Mouse (Mus musculus) G1E (cell line): Measurements from ENCODE around the gene Fuca1. TPM values are rescaled to one million over a fixed set of nuclear protein-coding genes. Genes with fewer than 3 reads are reported as not detected.
"Not testable (repeated sequence)": the region's sequence is repeated elsewhere in the genome, so short reads cannot be mapped to it uniquely, and the experiment has no call there.

Experiments used
- ATAC-seq: 2 replicates; pipeline ENCODE4 v1.8.0; 2016; ENCODE audit warnings: mild to moderate bottlenecking; ENCODE audit not compliant: insufficient number of reproducible peaks, poor library complexity, low FRiP score, severe bottlenecking; ENCODE audit errors: extremely low read depth
- DNase-seq: peaks from one replicate; pipeline ENCODE4 v3.0.0; 2012; ENCODE audit warnings: low spot score
- H3K27me3 ChIP-seq: 2 replicates; pipeline ENCODE4 v1.6.1; 2012; ENCODE audit warnings: mild to moderate bottlenecking, low read length, inconsistent platforms; ENCODE audit not compliant: insufficient read depth
- H3K36me3 ChIP-seq: replicated peaks from 2 replicates; pipeline ENCODE3; 2012; ENCODE audit warnings: mild to moderate bottlenecking, inconsistent platforms
- H3K4me1 ChIP-seq: 2 replicates; pipeline ENCODE4 v1.6.1; 2012; ENCODE audit warnings: low read depth, low read length, inconsistent platforms, mixed read lengths; ENCODE audit not compliant: insufficient read depth
- H3K4me3 ChIP-seq: 2 replicates; pipeline ENCODE4 v1.5.1; 2012; ENCODE audit warnings: low read depth, mild to moderate bottlenecking, inconsistent platforms, low read length, moderate library complexity, mixed read lengths
- H3K9me3 ChIP-seq: replicated peaks from 2 replicates; pipeline ENCODE4 v1.6.1; 2012; ENCODE audit warnings: inconsistent platforms
- CTCF ChIP-seq: IDR thresholded peaks from 2 replicates; pipeline ENCODE4 v1.5.1; 2012; ENCODE audit warnings: low read depth, low read length, inconsistent platforms, mixed read lengths
- GATA1 ChIP-seq: IDR thresholded peaks from 2 replicates; pipeline ENCODE4 v1.6.1; 2012; ENCODE audit warnings: borderline replicate concordance, low read length, inconsistent platforms, mixed read lengths
- GATA2 ChIP-seq: IDR thresholded peaks from 2 replicates; pipeline ENCODE4 v1.6.1; 2012; ENCODE audit warnings: low read depth, low read length, inconsistent platforms, borderline replicate concordance
- POLR2AphosphoS5 ChIP-seq: IDR thresholded peaks from 2 replicates; pipeline ENCODE4 v1.6.1; 2012; ENCODE audit warnings: low read depth, low read length, inconsistent platforms; ENCODE audit not compliant: insufficient replicate concordance
- TAL1 ChIP-seq: conservative IDR thresholded peaks from 2 replicates; pipeline ENCODE4 v1.6.1; 2012; ENCODE audit warnings: low read depth, low read length, inconsistent platforms, mixed read lengths
- polyA plus RNA-seq: library from polyadenylated mRNA; stranded (reverse); fragments of >175 nt; gene quantifications from 2 replicates; pipeline ENCODE4 v1.2.3, GENCODE M21; 2012
- total RNA-seq, 2 experiments: library from RNA; stranded (forward) in 1 of 2; stranded (reverse) in 1 of 2; fragments of 200-1000 nt in 1 of 2; fragments of >200 nt in 1 of 2; fragmentation: Nextera tagmentation in 1 of 2; gene quantifications; 2 replicates each; pipeline ENCODE4 v1.2.3; 2014 to 2017

Gene Fuca1
- total and polyA plus RNA-seq, 3 experiments, result 13.9 to 149 (median 66.2) TPM

GRCm38 (mm10) chr4:135935502-135935901, 15.0 kb downstream of the Fuca1 start:
- H3K9me3 ChIP-seq, result no peaks in the 10 kb centered on the region
- H3K27me3 ChIP-seq, result no peaks in the 10 kb centered on the region
- no peak for ATAC-seq
- peaks cover 94% of the 10 kb centered on the region for H3K36me3 ChIP-seq
- no peak overlapping the region for H3K4me3 ChIP-seq
- DNase-seq, result no peak
- TF ChIP-seq GATA2 (no peak), TAL1 (no peak), POLR2AphosphoS5 (no peak), GATA1 (no peak), CTCF (no peak)
- H3K4me1 ChIP-seq, result peaks cover 20% of the 10 kb centered on the region

GRCm38 (mm10) chr4:135938858-135939257, 18.3 kb downstream of the Fuca1 start:
- TF ChIP-seq GATA1 (no peak), TAL1 (no peak), CTCF (no peak), POLR2AphosphoS5 (no peak), GATA2 (no peak)
- no peak overlapping the region for H3K4me3 ChIP-seq
- DNase-seq (no peak), ATAC-seq (no peak)
- peaks cover 2% of the 10 kb centered on the region; the same call in 1 of the 2 replicates for H3K9me3 ChIP-seq
- peaks cover 83% of the 10 kb centered on the region for H3K36me3 ChIP-seq
- H3K27me3 ChIP-seq, result no peaks in the 10 kb centered on the region
- H3K4me1 ChIP-seq, result peaks cover 22% of the 10 kb centered on the region

GRCm38 (mm10) chr4:135941026-135941425, 20.5 kb downstream of the Fuca1 start:
- TF ChIP-seq CTCF, result peak; percentile 20; the same call in 1 of the 2 replicates
- H3K27me3 ChIP-seq, H3K4me3 ChIP-seq, H3K9me3 ChIP-seq, DNase-seq, ATAC-seq: not testable (repeated sequence)
- peaks cover 65% of the 10 kb centered on the region for H3K36me3 ChIP-seq
- H3K4me1 ChIP-seq, result peaks cover 16% of the 10 kb centered on the region

GRCm38 (mm10) chr4:135942193-135942592, 21.7 kb downstream of the Fuca1 start:
- H3K9me3 ChIP-seq, result peaks cover 2% of the 10 kb centered on the region; the same call in 1 of the 2 replicates
- no peak for ATAC-seq
- DNase-seq, result no peak
- no peak overlapping the region for H3K4me3 ChIP-seq
- H3K27me3 ChIP-seq, result no peaks in the 10 kb centered on the region
- peaks cover 53% of the 10 kb centered on the region for H3K36me3 ChIP-seq
- H3K4me1 ChIP-seq, result peaks cover 23% of the 10 kb centered on the region
- TF ChIP-seq TAL1, result no peak
- TF ChIP-seq CTCF, result no peak
- TF ChIP-seq POLR2AphosphoS5, result no peak
- no peak for TF ChIP-seq GATA2
- TF ChIP-seq GATA1, result no peak

GRCm38 (mm10) chr4:135943389-135943788, 22.9 kb downstream of the Fuca1 start:
- DNase-seq (no peak), ATAC-seq (no peak)
- Histone ChIP-seq H3K4me1 (peaks cover 31% of the 10 kb centered on the region), H3K9me3 (peaks cover 2% of the 10 kb centered on the region; the same call in 1 of the 2 replicates), H3K36me3 (peaks cover 49% of the 10 kb centered on the region), H3K27me3 (no peaks in the 10 kb centered on the region), H3K4me3 (no peak overlapping the region)
- TF ChIP-seq GATA1, result no peak
- no peak for TF ChIP-seq GATA2
- no peak for TF ChIP-seq TAL1
- TF ChIP-seq CTCF, result no peak

- TF ChIP-seq GATA2 (no peak), GATA1 (no peak), CTCF (no peak), POLR2AphosphoS5 (no peak), TAL1 (no peak)
- Histone ChIP-seq H3K27me3 (no peaks in the 10 kb centered on the region), H3K4me3 (peak overlapping the region; percentile 92; the same call in 1 of the 2 replicates), H3K9me3 (peaks cover 2% of the 10 kb centered on the region; the same call in 1 of the 2 replicates), H3K36me3 (peaks cover 47% of the 10 kb centered on the region), H3K4me1 (peaks cover 39% of the 10 kb centered on the region)
- DNase-seq (no peak), ATAC-seq (no peak)
Observed at GRCm38 (mm10) chr4:135945706-135946105, 25.2 kb downstream of the Fuca1 start.

GRCm38 (mm10) chr4:135946278-135946658, 25.7 kb downstream of the Fuca1 start, which contains the start of gene Hmgcl:
Gene Hmgcl (plus strand): TSS chr4:135946448.
- Histone ChIP-seq H3K4me1 (peaks cover 39% of the 10 kb centered on the region), H3K9me3 (0 out of 2 replicates have a peak, but pooled peaks cover 2% of the 10 kb centered on the region), H3K4me3 (peak within 1 kb of the TSS; percentile 92), H3K36me3 (peaks cover 45% of the 10 kb centered on the region), H3K27me3 (no peaks in the 10 kb centered on the region)
- TF ChIP-seq POLR2AphosphoS5 (no peak), CTCF (no peak), TAL1 (no peak), GATA1 (no peak), GATA2 (no peak)
- ATAC-seq (peak; percentile 88), DNase-seq (peak; percentile 96)
